Mouse (Mus musculus) midbrain, embryonic 16.5 days (tissue): Measurements from ENCODE around the gene Hist1h2bq. TPM values are rescaled to one million over a fixed set of nuclear protein-coding genes. Genes with fewer than 3 reads are reported as not detected.
A peak's percentile ranks its signal among the peaks of the same experiment; 100 is the strongest.
"Not testable (repeated sequence)": the region's sequence is repeated elsewhere in the genome, so short reads cannot be mapped to it uniquely, and the experiment has no call there.

ENCODE experiments used
- ATAC-seq: fragments of 200-750 bp; cut with Nextera tagmentation; 2 replicates; pipeline ENCODE4 v1.8.0; 2017; ENCODE audit warnings: moderate TSS enrichment
- H3K27ac ChIP-seq: fragments of 300-500 bp; sonication (generic); 2 replicates; pipeline ENCODE4 v1.5.1; 2014; ENCODE audit warnings: mild to moderate bottlenecking, low read length, mixed read lengths
- H3K27me3 ChIP-seq: fragments of 300-500 bp; sonication (generic); 2 replicates; pipeline ENCODE4 v1.6.1; 2014; ENCODE audit warnings: low read depth, low read length, mixed read lengths; ENCODE audit not compliant: control insufficient read depth, insufficient read depth
- H3K36me3 ChIP-seq: fragments of 300-500 bp; sonication (generic); 2 replicates; pipeline ENCODE4 v1.6.1; 2014; ENCODE audit warnings: mild to moderate bottlenecking, low read length, moderate library complexity, mixed read lengths; ENCODE audit not compliant: control insufficient read depth, insufficient read depth
- H3K4me1 ChIP-seq: fragments of 300-500 bp; sonication (generic); 2 replicates; pipeline ENCODE4 v1.6.1; 2014; ENCODE audit warnings: mild to moderate bottlenecking, low read length, mixed read lengths; ENCODE audit not compliant: control insufficient read depth, insufficient read depth
- H3K4me2 ChIP-seq: fragments of 300-500 bp; sonication (generic); 2 replicates; pipeline ENCODE4 v1.6.1; 2014; ENCODE audit warnings: mild to moderate bottlenecking, low read length, mixed read lengths
- H3K4me3 ChIP-seq: fragments of 300-500 bp; sonication (generic); 2 replicates; pipeline ENCODE4 v1.5.1; 2014; ENCODE audit warnings: low read depth, mild to moderate bottlenecking, low read length, moderate library complexity, mixed read lengths
- H3K9ac ChIP-seq: fragments of 300-500 bp; sonication (generic); 2 replicates; pipeline ENCODE4 v1.6.1; 2014; ENCODE audit warnings: low read depth, low read length, mixed read lengths
- H3K9me3 ChIP-seq: fragments of 300-500 bp; sonication (generic); replicated peaks from 2 replicates; pipeline ENCODE4 v1.6.1; 2014; ENCODE audit warnings: mild to moderate bottlenecking, low read length, mixed read lengths; ENCODE audit not compliant: control insufficient read depth, poor library complexity, severe bottlenecking
- WGBS: fragments of 180-500 bp; shearing (Covaris S2); extraction: QIAGEN DNeasy Blood & Tissue Kit; methylation state at CpG from one replicate; pipeline ENCODE4 v1.1.7; 2014; 5-methylcytosine and 5-hydroxymethylcytosine counted together
- polyA plus RNA-seq: library from polyadenylated mRNA; unstranded; fragments of >200 nt; fragmentation: Nextera tagmentation; extraction: Ambion mirVana; gene quantifications from 2 replicates; pipeline ENCODE4 v1.2.1, GENCODE M21; 2015

The Hist1h2bq gene
- polyA plus RNA-seq, 1 experiment from 2014 or later = 3.5 TPM

DNA sequence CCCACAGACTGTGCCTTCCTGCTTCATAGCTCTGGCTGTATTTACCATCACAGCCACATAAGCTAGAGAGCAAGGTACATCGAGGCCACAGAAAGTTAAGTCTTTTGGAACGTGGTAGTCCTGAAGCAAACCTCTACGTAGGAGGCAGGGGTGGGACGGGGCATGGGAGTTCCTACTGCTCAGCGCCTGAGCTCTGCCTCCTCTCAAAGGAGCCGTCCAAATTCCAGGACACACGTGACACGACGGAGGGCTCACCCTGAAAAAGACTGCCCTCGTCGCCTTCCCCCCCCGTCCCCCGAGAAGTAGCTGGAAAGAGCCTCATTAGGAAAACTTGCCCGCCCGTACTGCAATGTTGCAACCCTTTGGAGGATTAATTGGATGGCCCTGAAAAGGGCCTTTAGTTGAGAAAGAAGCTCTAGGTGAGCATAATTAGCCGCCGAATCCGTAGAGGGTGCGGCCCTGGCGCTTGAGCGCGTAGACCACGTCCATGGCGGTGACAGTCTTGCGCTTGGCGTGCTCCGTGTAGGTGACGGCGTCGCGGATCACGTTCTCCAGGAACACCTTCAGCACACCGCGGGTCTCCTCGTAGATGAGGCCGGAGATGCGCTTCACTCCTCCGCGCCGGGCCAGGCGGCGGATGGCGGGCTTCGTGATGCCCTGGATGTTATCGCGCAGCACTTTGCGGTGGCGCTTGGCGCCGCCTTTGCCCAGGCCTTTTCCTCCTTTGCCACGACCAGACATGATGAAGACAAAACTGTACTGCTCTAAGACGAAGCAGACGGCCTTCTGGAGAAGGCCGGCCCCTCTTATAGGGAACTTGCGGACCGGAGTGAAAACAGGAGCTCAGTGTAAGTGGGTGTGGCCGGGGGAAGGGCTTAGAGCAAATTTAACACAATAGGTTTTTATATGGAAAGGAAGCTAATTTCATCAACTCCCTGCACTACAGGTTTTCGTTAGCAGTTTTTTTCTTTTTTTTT is 21.7 kb upstream of the Hist1h2bq start, which contains the start of gene Hist1h4n:
Gene Hist1h4n (minus strand): TSS at position 779 of the 977 bp plus-strand sequence.
- Histone ChIP-seq H3K4me3 (peak within 1 kb of the TSS; percentile 22), H3K4me2 (peak within 1 kb of the TSS; percentile 43)
- H3K9ac ChIP-seq, H3K4me1 ChIP-seq, H3K9me3 ChIP-seq, H3K27ac ChIP-seq, H3K27me3 ChIP-seq, H3K36me3 ChIP-seq: not testable (repeated sequence)
- 0% methylated on average over 21 of the region's 58 CpGs for WGBS
- ATAC-seq = peak; percentile 88

DNA sequence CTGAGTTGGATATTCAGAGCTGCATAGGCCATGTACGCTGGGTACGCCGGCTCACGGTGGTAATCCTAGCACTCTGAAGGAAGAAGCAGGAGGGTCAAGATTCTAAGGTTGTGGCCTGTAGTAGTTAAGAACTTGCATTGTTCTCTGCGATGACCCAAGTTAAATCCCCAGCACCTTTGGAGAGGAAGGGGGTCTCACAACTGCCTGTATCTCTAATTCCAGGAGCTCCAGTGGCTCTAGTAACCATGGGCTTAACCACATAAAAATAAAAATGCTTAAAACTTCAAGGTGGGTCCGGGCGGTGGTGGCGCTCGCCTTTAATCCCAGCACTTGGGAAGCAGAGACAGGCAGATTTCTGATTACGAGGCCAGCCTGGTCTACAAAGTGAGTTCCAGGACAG is 20.3 kb upstream of the Hist1h2bq start:
- 86% methylated on average over 10 of the region's 10 CpGs for WGBS
- H3K9ac ChIP-seq = no peak overlapping the region
- no peak overlapping the region for H3K4me2 ChIP-seq
- H3K27me3 ChIP-seq = no peaks in the 10 kb centered on the region
- H3K36me3 ChIP-seq = no peaks in the 10 kb centered on the region
- no peak overlapping the region for H3K4me3 ChIP-seq
- ATAC-seq = no peak
- no peaks in the 10 kb centered on the region for H3K4me1 ChIP-seq
- no peak overlapping the region for H3K27ac ChIP-seq
- H3K9me3 ChIP-seq = no peaks in the 10 kb centered on the region

DNA sequence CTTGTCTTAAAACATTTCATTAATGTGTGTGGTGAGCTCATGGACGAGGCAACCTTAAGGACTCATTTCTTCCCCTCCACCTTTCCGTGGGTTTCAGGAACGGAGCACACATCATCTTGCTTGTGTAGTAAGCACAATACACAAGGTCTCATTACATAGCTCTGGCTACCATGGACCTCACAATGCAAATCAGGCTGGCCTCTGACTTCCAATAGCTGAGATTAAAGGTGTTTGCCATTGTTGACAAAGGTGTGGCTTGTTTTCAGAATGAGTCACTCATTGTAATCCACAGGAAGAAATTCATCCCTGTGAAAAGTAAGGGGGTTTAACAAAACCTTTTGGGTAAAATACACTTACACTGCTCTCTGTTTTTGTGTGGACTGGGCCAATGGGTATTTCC is 18.5 kb upstream of the Hist1h2bq start:
- Histone ChIP-seq H3K9ac (no peak overlapping the region), H3K27ac (no peak overlapping the region), H3K4me3 (no peak overlapping the region), H3K36me3 (no peaks in the 10 kb centered on the region), H3K4me1 (no peaks in the 10 kb centered on the region), H3K4me2 (no peak overlapping the region), H3K27me3 (no peaks in the 10 kb centered on the region), H3K9me3 (no peaks in the 10 kb centered on the region)
- ATAC-seq = no peak
- WGBS = 86% methylated on average over 3 of the region's 3 CpGs

DNA sequence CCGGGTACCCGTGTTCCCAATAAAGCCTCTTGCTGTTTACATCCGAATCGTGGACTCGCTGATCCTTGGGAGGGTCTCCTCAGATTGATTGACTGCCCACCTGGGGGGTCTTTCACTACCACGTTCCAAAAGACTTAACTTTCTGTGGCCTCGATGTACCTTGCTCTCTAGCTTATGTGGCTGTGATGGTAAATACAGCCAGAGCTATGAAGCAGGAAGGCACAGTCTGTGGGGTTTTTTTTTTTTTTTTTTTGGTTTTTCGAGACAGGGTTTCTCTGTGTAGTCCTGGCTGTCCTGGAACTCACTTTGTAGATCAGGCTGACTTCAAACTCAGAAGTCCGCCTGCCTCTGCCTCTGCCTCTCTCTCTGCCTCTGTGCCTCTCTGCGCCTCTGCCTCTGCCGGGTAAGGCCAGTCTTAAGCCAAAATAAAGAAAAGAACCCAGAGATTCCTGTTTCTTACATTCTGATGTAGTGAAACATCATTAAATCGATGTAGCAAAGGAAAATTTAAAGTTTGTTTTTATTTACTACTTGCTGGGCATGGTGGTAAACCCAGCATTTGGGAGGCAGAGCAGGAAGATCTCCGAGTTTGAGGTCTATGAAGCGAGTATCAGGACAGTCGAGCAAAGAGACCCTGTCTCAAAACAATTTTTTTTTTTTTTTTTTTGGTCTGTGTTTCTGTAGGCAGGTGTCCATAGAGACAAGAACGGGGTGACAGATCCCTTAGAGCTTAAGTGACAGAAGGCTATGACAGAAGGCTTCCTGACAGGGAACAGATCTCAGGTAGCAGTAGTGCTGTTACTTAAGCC is 10.3 kb upstream of the Hist1h2bq start:
- not testable (repeated sequence) for H3K27ac ChIP-seq, H3K4me1 ChIP-seq, H3K36me3 ChIP-seq, H3K9ac ChIP-seq, H3K4me3 ChIP-seq, H3K27me3 ChIP-seq, H3K9me3 ChIP-seq, H3K4me2 ChIP-seq, ATAC-seq
- WGBS = 62% methylated on average over 6 of the region's 16 CpGs

DNA sequence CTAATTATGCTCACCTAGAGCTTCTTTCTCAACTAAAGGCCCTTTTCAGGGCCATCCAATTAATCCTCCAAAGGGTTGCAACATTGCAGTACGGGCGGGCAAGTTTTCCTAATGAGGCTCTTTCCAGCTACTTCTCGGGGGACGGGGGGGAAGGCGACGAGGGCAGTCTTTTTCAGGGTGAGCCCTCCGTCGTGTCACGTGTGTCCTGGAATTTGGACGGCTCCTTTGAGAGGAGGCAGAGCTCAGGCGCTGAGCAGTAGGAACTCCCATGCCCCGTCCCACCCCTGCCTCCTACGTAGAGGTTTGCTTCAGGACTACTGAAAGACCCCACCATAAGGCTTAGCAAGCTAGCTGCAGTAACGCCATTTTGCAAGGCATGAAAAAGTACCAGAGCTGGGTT is 2.1 kb upstream of the Hist1h2bq start:
- H3K27ac ChIP-seq, H3K4me1 ChIP-seq, ATAC-seq, H3K27me3 ChIP-seq, H3K36me3 ChIP-seq, H3K9ac ChIP-seq, H3K9me3 ChIP-seq: not testable (repeated sequence)
- Histone ChIP-seq H3K4me3 (peak overlapping the region; percentile 9; the same call in 1 of the 2 replicates), H3K4me2 (peak overlapping the region; percentile 46)
- 0% methylated on average over 12 of the region's 14 CpGs for WGBS

DNA sequence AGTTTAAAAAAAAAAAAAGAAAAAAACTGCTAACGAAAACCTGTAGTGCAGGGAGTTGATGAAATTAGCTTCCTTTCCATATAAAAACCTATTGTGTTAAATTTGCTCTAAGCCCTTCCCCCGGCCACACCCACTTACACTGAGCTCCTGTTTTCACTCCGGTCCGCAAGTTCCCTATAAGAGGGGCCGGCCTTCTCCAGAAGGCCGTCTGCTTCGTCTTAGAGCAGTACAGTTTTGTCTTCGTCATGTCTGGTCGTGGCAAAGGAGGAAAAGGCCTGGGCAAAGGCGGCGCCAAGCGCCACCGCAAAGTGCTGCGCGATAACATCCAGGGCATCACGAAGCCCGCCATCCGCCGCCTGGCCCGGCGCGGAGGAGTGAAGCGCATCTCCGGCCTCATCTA is 1.5 kb upstream of the Hist1h2bq start, which contains the start of gene Hist1h4m:
Gene Hist1h4m (plus strand): TSS at position 208 of the 400 bp plus-strand sequence.
- not testable (repeated sequence) for H3K9ac ChIP-seq, H3K27ac ChIP-seq, H3K4me1 ChIP-seq, H3K27me3 ChIP-seq, H3K36me3 ChIP-seq, H3K9me3 ChIP-seq
- WGBS = no CpG with 5 or more reads among the region's 24 CpGs
- peak within 1 kb of the TSS; percentile 46 for H3K4me2 ChIP-seq
- peak within 1 kb of the TSS; percentile 9; the same call in 1 of the 2 replicates for H3K4me3 ChIP-seq
- peak; percentile 70 for ATAC-seq

DNA sequence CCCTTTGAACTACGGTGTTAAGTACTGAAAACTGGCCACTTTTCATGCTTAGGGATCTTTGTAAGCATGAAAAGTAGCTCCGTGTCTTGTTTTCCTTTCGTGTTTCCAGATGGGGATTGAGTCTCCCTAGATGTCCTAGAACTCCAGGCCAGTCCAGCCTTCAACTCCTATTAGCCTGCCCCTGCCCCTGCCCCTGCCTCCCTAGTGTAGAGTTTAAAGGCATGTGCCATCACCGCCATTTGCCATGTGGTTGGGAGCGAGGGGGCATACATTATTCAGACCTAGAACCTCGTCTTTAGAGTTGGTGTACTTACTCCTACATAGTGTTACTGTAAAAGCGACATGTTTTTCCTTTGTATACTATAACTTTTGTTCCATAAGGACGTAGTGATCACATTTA is 1.1 kb upstream of the Hist1h2bq start:
- ATAC-seq = peak; percentile 29
- H3K4me1 ChIP-seq, H3K27ac ChIP-seq, H3K4me2 ChIP-seq, H3K9me3 ChIP-seq, H3K36me3 ChIP-seq, H3K4me3 ChIP-seq, H3K27me3 ChIP-seq, H3K9ac ChIP-seq: not testable (repeated sequence)
- no CpG with 5 or more reads among the region's 8 CpGs for WGBS

DNA sequence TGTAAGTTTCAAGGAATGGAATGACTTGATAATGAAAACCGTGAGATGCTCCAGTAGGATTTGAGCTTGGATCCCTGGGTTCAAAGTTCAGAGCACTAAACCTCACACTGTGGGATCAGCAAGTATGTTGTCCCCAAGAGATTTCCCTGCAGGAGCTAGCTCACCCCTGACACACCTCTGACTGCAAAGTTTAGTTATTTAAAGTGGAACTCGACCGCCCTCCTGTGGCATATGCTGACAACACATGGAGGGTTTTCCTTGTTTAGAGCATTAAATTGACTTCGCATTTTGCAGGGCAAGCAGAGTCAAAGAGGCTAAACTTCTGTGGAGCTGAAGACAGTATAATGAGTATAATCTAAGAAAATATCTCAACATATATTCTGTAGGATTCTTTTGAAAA is 6.9 kb downstream of the Hist1h2bq start:
- H3K4me2 ChIP-seq, H3K36me3 ChIP-seq, H3K27me3 ChIP-seq, H3K4me1 ChIP-seq, H3K27ac ChIP-seq, H3K4me3 ChIP-seq, H3K9me3 ChIP-seq, H3K9ac ChIP-seq: not testable (repeated sequence)
- ATAC-seq = peak; percentile 68
- WGBS = no CpG with 5 or more reads among the region's 4 CpGs

DNA sequence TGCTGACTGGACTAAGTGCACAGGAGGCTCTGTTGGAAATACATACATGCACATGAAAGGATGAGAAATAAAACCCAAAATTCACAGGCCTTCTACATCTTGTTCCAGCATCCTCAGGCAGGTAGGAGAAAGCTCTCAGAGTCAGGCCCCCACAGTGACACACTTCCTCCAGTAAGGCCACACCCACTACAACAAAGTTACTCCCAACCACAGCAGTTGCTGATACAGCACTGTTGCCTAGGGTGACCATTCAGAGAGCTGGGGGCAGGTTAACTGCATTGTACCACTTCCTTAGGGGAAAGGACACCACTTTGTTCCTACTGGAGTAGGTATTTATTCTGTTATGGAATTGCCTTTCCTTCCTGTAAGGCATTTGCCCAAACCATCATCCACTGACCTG is 12.8 kb downstream of the Hist1h2bq start:
- not testable (repeated sequence) for H3K9me3 ChIP-seq, ATAC-seq, H3K27me3 ChIP-seq, H3K4me1 ChIP-seq, H3K4me2 ChIP-seq, H3K27ac ChIP-seq, H3K36me3 ChIP-seq, H3K4me3 ChIP-seq, H3K9ac ChIP-seq
